Mouse (Mus musculus): ENCODE data around the gene Hyal3. TPM values are rescaled to one million over a fixed set of nuclear protein-coding genes. Genes with fewer than 3 reads are reported as not detected.
A peak's percentile ranks its signal among the peaks of the same experiment; 100 is the strongest.

Gene Hyal3
- polyA plus RNA-seq, 1 experiment from 2014 or later: 1.4 TPM

DNA sequence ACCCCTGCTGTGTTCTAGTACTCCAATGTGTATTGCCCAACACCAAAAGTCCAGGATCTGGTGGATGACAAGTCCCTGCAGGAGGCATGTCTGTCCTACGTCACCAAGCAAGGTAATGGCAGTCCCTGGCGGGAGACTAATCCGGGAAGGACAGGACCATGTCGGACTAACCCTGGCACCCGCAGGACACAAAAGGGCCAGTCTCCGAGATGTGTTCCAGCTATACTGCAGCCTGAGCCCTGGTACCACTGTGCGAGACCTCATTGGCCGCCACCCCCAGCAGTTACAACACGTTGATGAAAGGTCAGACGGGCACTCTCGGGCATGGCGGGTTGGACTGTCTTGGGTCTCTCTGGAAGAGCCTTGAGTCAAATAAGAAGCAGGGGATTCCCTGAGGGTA, 35.9 kb upstream of the Hyal3 start:
- 93% methylated on average over 12 of the region's 12 CpGs for WGBS
- H3K4me3 ChIP-seq (ENCODE audit: low read depth, low read length): no peak overlapping the region
- H3K36me3 ChIP-seq (ENCODE audit: insufficient read depth): peaks cover 28% of the 10 kb centered on the region
- H3K4me1 ChIP-seq (ENCODE audit: insufficient read depth): peaks cover 14% of the 10 kb centered on the region
- H3K27ac ChIP-seq (ENCODE audit: low read depth): no peak overlapping the region
- no peak overlapping the region for H3K4me2 ChIP-seq
- no peaks in the 10 kb centered on the region for H3K9me3 ChIP-seq (ENCODE audit: low read depth, low read length)
- no peak for DNase-seq
- no peak for TF ChIP-seq CTCF (IDR thresholded peaks at IDR 0.05; ENCODE audit: low read depth)
- no peak overlapping the region for H3K9ac ChIP-seq
- ATAC-seq (ENCODE audit: insufficient read depth): no peak
- no peaks in the 10 kb centered on the region for H3K27me3 ChIP-seq (ENCODE audit: insufficient read depth, low read length)

DNA sequence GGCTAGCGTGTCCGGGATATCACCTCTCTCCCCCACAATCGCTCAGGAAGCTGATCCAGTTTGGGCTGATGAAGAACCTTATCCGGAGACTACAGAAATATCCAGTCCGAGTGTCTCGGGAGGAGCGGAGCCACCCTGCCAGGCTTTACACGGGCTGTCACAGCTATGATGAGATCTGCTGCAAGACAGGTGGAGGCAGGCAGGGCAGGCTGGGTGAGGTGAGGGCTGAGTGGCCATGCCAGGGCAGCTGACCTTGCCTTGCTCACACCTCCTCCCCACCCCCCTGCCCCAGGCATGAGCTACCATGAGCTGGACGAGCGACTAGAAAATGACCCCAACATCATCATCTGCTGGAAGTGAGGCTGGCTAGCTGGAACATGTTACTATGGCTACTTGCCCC, 35.4 kb upstream of the Hyal3 start:
- H3K9ac ChIP-seq: no peak overlapping the region
- WGBS: 85% methylated on average over 10 of the region's 10 CpGs
- H3K9me3 ChIP-seq (ENCODE audit: low read depth, low read length): no peaks in the 10 kb centered on the region
- peaks cover 14% of the 10 kb centered on the region for H3K4me1 ChIP-seq (ENCODE audit: insufficient read depth)
- no peak overlapping the region for H3K4me3 ChIP-seq (ENCODE audit: low read depth, low read length)
- TF ChIP-seq CTCF (IDR thresholded peaks at IDR 0.05; ENCODE audit: low read depth): no peak
- no peak overlapping the region for H3K27ac ChIP-seq (ENCODE audit: low read depth)
- ATAC-seq (ENCODE audit: insufficient read depth) (no peak), DNase-seq (no peak)
- no peaks in the 10 kb centered on the region for H3K27me3 ChIP-seq (ENCODE audit: insufficient read depth, low read length)
- H3K36me3 ChIP-seq (ENCODE audit: insufficient read depth): peaks cover 25% of the 10 kb centered on the region
- no peak overlapping the region for H3K4me2 ChIP-seq

DNA sequence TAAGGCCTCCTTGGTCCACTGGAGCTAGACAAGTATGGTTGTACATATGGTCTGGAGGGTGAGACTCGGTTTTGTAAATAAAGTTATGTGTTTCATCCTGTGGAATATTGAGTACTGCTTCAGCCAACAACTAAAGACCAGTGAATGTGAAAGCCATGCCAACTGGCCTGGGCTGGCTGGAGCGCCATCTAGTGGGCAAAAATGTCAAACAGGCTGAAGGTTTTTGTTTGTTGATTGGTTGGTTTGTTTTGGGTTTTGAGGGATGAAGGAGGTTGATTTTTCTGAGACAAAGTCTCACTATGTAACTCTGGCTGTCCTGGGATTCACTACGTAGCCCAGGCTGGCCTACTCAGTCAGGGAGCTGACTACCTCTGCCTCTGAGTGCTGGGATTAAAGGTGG, 35.0 kb upstream of the Hyal3 start:
- H3K27ac ChIP-seq (ENCODE audit: low read depth): no peak overlapping the region
- DNase-seq: peak; percentile 90
- 12% methylated on average over 3 of the region's 3 CpGs for WGBS
- H3K4me2 ChIP-seq: no peak overlapping the region
- peaks cover 14% of the 10 kb centered on the region for H3K4me1 ChIP-seq (ENCODE audit: insufficient read depth)
- no peaks in the 10 kb centered on the region for H3K27me3 ChIP-seq (ENCODE audit: insufficient read depth, low read length)
- H3K9ac ChIP-seq: no peak overlapping the region
- no peaks in the 10 kb centered on the region for H3K9me3 ChIP-seq (ENCODE audit: low read depth, low read length)
- TF ChIP-seq CTCF (IDR thresholded peaks at IDR 0.05; ENCODE audit: low read depth): peak; percentile 93
- H3K4me3 ChIP-seq (ENCODE audit: low read depth, low read length): no peak overlapping the region
- ATAC-seq (ENCODE audit: insufficient read depth): no peak
- peaks cover 23% of the 10 kb centered on the region for H3K36me3 ChIP-seq (ENCODE audit: insufficient read depth)

DNA sequence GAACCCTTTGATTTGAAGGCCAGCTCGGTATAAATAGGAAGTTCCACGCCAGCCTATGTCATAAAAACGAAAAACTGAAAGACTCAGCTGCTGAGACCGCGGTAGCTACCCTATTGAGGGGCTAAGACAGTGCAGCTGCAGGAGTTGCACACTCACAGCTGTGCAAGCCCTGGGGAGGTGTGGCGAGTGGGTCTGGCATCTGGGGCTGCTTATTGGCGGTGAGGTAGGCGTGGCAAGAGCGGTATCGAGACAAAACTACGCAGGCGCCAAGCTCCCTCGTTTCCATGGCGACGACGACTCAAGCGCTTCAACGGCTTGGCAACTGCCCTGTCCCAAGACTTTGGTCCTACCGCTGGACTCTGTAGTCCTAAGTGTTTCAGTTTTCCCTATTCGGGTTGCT, 33.6 kb upstream of the Hyal3 start, which contains the start of gene Zmynd10:
Gene Zmynd10, plus strand, starts transcription at position 273 of the 400 bp plus-strand sequence.
- Histone ChIP-seq H3K4me3 (ENCODE audit: low read depth, low read length) (peak within 1 kb of the TSS; percentile 16), H3K36me3 (ENCODE audit: insufficient read depth) (peaks cover 23% of the 10 kb centered on the region), H3K4me1 (ENCODE audit: insufficient read depth) (peaks cover 18% of the 10 kb centered on the region), H3K27ac (ENCODE audit: low read depth) (no peak within 1 kb of the TSS), H3K4me2 (peak within 1 kb of the TSS; percentile 53), H3K9ac (0 out of 2 replicates have a peak within 1 kb of the TSS, but pooled peaks have one; percentile 28), H3K27me3 (ENCODE audit: insufficient read depth, low read length) (no peaks in the 10 kb centered on the region), H3K9me3 (ENCODE audit: low read depth, low read length) (no peaks in the 10 kb centered on the region)
- WGBS: 2% methylated on average over 20 of the region's 20 CpGs
- peak; percentile 64 for ATAC-seq (ENCODE audit: insufficient read depth)
- DNase-seq: peak; percentile 98
- no peak for TF ChIP-seq CTCF (IDR thresholded peaks at IDR 0.05; ENCODE audit: low read depth)

DNA sequence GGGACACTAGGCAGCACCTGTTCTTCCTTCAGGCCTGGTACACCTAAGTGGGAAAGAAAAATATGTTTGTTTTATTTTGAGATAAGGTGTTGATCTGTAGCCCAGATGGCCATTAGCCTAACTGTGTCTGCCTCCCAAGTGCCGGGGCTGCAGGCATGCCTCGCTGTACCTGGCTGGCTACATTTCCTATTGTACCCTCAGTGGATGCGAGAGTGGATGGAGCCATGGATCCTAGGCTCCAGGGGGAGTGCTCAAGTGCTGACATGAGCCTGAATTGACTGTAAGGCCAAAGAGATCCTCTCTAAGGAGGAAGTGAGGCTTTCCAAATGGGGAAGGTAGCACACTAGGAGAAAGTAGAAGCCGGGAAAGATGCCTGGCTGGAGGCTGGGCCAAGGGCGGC, 32.7 kb upstream of the Hyal3 start:
- Histone ChIP-seq H3K27me3 (ENCODE audit: insufficient read depth, low read length) (no peaks in the 10 kb centered on the region), H3K4me2 (no peak overlapping the region), H3K36me3 (ENCODE audit: insufficient read depth) (peaks cover 23% of the 10 kb centered on the region), H3K9me3 (ENCODE audit: low read depth, low read length) (no peaks in the 10 kb centered on the region), H3K27ac (ENCODE audit: low read depth) (no peak overlapping the region), H3K4me3 (ENCODE audit: low read depth, low read length) (no peak overlapping the region), H3K4me1 (ENCODE audit: insufficient read depth) (peaks cover 21% of the 10 kb centered on the region), H3K9ac (no peak overlapping the region)
- 72% methylated on average over 5 of the region's 5 CpGs for WGBS
- ATAC-seq (ENCODE audit: insufficient read depth) (no peak), DNase-seq (no peak)
- no peak for TF ChIP-seq CTCF (IDR thresholded peaks at IDR 0.05; ENCODE audit: low read depth)

DNA sequence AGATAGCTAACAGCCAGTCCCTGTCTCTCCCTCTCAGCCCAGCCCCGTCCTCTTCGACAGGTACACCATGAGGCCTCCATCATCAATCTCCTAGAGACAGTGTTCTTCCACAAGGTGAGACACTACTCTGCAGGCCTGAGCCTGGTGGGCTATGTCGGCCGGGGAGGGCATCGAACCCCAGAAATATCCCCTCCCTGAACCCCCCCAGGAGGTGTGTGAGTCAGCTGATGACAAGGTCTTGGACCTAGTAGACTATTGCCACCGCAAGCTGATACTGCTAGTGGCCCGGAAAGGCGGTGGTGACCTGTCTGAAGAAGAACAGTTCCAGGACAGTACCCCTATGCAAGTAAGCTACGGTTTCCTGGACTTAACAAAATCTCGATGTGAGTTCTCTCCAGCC, 31.8 kb upstream of the Hyal3 start:
- Histone ChIP-seq H3K27ac (ENCODE audit: low read depth) (no peak overlapping the region), H3K4me1 (ENCODE audit: insufficient read depth) (peaks cover 27% of the 10 kb centered on the region), H3K27me3 (ENCODE audit: insufficient read depth, low read length) (no peaks in the 10 kb centered on the region), H3K9me3 (ENCODE audit: low read depth, low read length) (no peaks in the 10 kb centered on the region), H3K36me3 (ENCODE audit: insufficient read depth) (peaks cover 18% of the 10 kb centered on the region), H3K9ac (no peak overlapping the region), H3K4me2 (no peak overlapping the region), H3K4me3 (ENCODE audit: low read depth, low read length) (no peak overlapping the region)
- TF ChIP-seq CTCF (IDR thresholded peaks at IDR 0.05; ENCODE audit: low read depth): no peak
- ATAC-seq (ENCODE audit: insufficient read depth) (no peak), DNase-seq (no peak)
- WGBS: 84% methylated on average over 10 of the region's 10 CpGs

DNA sequence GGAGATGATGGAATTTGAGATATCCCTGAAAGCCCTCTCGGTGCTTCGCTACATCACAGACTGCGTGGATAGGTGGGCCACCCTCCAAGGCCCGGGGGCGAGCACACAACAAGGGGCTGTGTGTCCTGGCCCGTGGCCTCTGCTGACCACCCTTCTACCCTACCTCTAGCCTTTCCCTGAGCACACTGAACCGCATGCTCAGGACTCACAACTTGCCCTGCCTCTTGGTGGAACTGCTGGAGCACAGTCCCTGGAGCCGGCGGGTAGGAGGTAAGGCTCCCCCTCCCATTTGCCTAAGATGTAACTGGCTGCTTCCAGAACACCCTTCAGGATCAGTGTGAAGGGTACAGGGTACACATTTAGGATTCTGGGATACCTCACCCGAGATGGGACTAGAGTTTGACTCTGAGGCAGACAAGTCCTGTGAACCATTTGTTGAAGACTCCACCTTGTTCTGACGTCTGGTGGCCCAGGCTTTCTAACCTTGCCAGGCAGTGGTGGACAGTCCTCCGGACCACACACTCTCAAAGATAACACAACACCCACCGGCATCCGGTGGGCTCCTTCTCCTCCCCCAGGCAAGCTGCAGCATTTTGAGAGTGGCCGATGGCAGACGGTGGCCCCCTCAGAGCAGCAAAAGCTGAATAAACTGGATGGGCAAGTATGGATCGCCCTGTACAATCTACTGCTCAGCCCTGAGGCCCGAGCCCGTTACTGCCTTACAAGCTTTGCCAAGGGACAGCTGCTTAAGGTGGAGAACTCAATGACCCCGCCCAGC, 31.1 kb upstream of the Hyal3 start:
- Histone ChIP-seq H3K27me3 (ENCODE audit: insufficient read depth, low read length) (no peaks in the 10 kb centered on the region), H3K9me3 (ENCODE audit: low read depth, low read length) (no peaks in the 10 kb centered on the region), H3K36me3 (ENCODE audit: insufficient read depth) (peaks cover 11% of the 10 kb centered on the region; the same call in 1 of the 2 replicates), H3K9ac (no peak overlapping the region), H3K4me2 (0 out of 2 replicates have a peak overlapping the region, but pooled peaks have one; percentile 10), H3K4me3 (ENCODE audit: low read depth, low read length) (no peak overlapping the region), H3K4me1 (ENCODE audit: insufficient read depth) (peaks cover 29% of the 10 kb centered on the region), H3K27ac (ENCODE audit: low read depth) (no peak overlapping the region)
- DNase-seq (no peak), ATAC-seq (ENCODE audit: insufficient read depth) (no peak)
- no peak for TF ChIP-seq CTCF (IDR thresholded peaks at IDR 0.05; ENCODE audit: low read depth)
- WGBS: 64% methylated on average over 20 of the region's 20 CpGs

Measured in lung, embryonic 14.5 days (tissue).